Mouse (Mus musculus): ENCODE measurements around the gene Tmc7.

The Tmc7 gene

GRCm38 (mm10) chr7:118498984-118499783 is 85.4 kb downstream of the Tmc7 start:
- DNase-seq = no peak

GRCm38 (mm10) chr7:118494892-118495579 is 89.5 kb downstream of the Tmc7 start:
- no peak for DNase-seq

- no peak for DNase-seq
Observed at GRCm38 (mm10) chr7:118493892-118494291, 90.6 kb downstream of the Tmc7 start.

GRCm38 (mm10) chr7:118491431-118492147 is 92.9 kb downstream of the Tmc7 start, which contains the start of gene Itpripl2:
TSS of gene Itpripl2 (minus strand) at chr7:118491975.
- DNase-seq = peak; percentile 79

- peak; percentile 15 for DNase-seq
Observed at GRCm38 (mm10) chr7:118490666-118491430, 93.7 kb downstream of the Tmc7 start.

GRCm38 (mm10) chr7:118489706-118490665 is 94.5 kb downstream of the Tmc7 start:
- no peak for DNase-seq

GRCm38 (mm10) chr7:118488060-118488664 is 96.4 kb downstream of the Tmc7 start:
- no peak for DNase-seq

GRCm38 (mm10) chr7:118486917-118487316 is 97.6 kb downstream of the Tmc7 start:
- DNase-seq = no peak

Data from kidney, adult 18-20 months (tissue).